Mouse (Mus musculus): ENCODE data around the gene Mrpl39. TPM values are rescaled to one million over a fixed set of nuclear protein-coding genes. Genes with fewer than 3 reads are reported as not detected.

The Mrpl39 gene
- total and polyA plus RNA-seq, 2 experiments = 36.9 to 47.8 TPM

DNA sequence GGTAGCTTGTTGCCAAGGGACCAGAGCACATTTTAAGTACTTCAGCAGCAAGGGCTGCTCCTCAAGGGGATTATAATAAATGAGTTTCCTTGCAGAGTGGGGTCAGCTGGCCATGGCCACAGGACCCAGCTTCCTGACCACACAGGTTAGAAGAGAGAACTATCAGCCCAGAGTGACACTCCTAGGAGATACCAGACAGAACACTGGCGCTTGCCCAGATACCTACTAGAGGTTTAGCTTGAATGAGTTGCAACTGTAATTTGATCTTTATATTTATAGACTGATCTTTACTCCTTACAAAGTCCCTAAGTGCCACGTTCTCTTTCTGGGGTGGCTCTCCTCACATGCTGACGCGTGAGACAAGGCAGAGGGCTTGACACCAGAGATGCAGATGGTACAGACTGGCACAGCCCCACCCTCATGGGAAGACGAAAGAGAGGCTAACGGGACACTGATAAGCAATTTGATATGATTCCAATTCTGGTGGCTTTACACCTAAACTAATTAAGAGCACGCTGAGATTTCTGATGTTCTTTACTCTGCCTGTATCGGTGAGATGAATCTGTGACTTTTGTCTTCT, 30.8 kb downstream of the Mrpl39 start:
- H3K4me3 ChIP-seq (ENCODE audit: insufficient read depth, low read depth, low read length) = no peak overlapping the region
- peaks cover 7% of the 10 kb centered on the region; the same call in 1 of the 2 replicates for H3K27me3 ChIP-seq (ENCODE audit: control insufficient read depth, insufficient read depth, low read length)
- no peak overlapping the region for H3K9ac ChIP-seq (ENCODE audit: low read depth, low read length)
- H3K27ac ChIP-seq (replicated peaks; ENCODE audit: insufficient read depth, low read depth, low read length) = no peak overlapping the region
- no peaks in the 10 kb centered on the region for H3K36me3 ChIP-seq (ENCODE audit: control insufficient read depth, insufficient read depth, low read length)
- TF ChIP-seq CTCF (IDR thresholded peaks at IDR 0.05; ENCODE audit: low read depth, low read length) (no peak), POLR2A (IDR thresholded peaks at IDR 0.05; ENCODE audit: extremely low read depth, insufficient read depth, low read length) (no peak)
- no peak for DNase-seq (ENCODE audit: extremely low read depth, low read depth, low spot score)
- H3K79me2 ChIP-seq (ENCODE audit: control insufficient read depth, insufficient read depth, low read length) = no peaks in the 10 kb centered on the region
- WGBS = 70% methylated on average over 8 of the region's 8 CpGs
- no peaks in the 10 kb centered on the region; the same call in 1 of the 2 replicates for H3K4me1 ChIP-seq (ENCODE audit: control insufficient read depth, insufficient read depth, low read length)

DNA sequence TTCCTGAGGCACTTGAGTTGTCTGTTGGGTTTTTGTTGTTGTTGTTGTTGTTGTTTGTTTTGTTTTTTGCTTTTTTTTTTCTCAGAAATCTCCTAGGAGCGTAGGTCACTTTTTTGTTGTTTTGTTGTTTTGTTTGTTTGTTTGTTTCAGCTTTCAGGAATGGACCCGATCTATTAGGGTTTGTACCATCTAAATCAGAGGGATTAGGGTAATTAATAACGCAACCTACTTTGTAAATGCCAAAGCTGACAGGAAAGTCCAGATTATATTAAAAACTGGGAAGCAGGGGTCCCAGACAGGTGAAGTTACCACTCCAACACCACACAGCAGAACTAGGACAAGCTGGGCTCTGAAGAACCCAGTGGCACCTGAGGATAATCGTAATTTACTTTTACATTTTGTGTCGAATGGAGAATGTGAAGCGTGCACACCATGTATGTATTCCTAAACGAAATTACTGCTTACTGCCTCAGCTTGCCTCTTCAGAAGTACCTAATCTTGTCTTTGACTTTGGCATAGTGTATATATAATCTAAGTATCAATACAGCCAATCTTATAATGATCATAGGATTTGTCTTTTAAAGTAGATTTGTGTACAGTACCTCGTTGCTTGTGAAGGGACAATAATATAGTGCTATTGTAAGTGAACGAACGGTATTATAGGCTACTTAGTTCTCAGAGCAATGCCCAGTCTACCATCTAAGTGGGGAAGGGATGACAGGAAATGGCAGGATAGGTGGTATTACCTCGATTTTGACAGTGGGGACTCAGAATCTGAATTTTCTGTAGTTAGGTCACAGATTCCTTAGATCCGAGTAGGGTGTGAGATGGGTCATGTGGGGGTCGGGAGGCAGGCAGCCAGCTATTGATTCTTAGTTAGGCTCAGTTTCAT, 31.5 kb downstream of the Mrpl39 start:
- Histone ChIP-seq H3K4me3 (ENCODE audit: insufficient read depth, low read depth, low read length) (peak overlapping the region; percentile 54; the same call in 1 of the 2 replicates), H3K36me3 (ENCODE audit: control insufficient read depth, insufficient read depth, low read length) (no peaks in the 10 kb centered on the region), H3K27me3 (ENCODE audit: control insufficient read depth, insufficient read depth, low read length) (peaks cover 7% of the 10 kb centered on the region; the same call in 1 of the 2 replicates), H3K27ac (replicated peaks; ENCODE audit: insufficient read depth, low read depth, low read length) (no peak overlapping the region), H3K9ac (ENCODE audit: low read depth, low read length) (no peak overlapping the region), H3K79me2 (ENCODE audit: control insufficient read depth, insufficient read depth, low read length) (no peaks in the 10 kb centered on the region), H3K4me1 (ENCODE audit: control insufficient read depth, insufficient read depth, low read length) (no peaks in the 10 kb centered on the region; the same call in 1 of the 2 replicates)
- DNase-seq (ENCODE audit: extremely low read depth, low read depth, low spot score) = no peak
- no peak for TF ChIP-seq CTCF (IDR thresholded peaks at IDR 0.05; ENCODE audit: low read depth, low read length)
- TF ChIP-seq POLR2A (IDR thresholded peaks at IDR 0.05; ENCODE audit: extremely low read depth, insufficient read depth, low read length) = no peak
- 57% methylated on average over 13 of the region's 13 CpGs for WGBS

DNA sequence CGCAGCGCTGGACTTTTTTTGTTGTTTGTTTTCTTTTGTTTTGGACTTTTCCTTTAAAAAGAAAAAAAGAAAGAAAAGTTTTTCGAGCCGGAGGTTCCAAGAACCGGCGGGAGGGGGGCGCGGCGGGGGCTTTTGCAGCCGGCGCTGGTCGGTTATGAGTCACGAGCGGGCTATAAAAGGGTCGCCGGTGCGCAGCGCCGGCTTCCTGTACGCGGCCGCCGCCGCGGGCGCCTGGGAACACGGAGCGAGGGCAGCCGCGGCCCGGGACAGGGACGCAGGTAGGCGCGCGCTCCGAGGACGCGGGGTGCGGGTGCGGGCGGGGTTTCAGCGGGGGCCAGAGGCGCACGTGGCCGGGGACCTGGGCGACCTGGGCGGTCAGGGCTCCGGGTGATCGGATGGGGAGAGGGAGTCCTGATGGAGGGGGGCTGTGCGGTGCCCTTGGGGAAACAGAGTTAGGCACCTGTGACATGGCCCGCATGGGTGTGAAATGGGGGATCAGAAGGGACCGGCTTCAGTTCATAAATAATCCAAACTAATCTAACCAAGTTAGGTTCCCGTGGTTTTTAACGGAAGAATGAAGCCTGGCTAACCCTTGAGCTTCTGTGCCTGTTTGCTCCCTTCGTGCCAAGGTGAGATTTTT, 32.3 kb downstream of the Mrpl39 start:
- H3K27ac ChIP-seq (replicated peaks; ENCODE audit: insufficient read depth, low read depth, low read length) = no peak overlapping the region
- 2% methylated on average over 55 of the region's 55 CpGs for WGBS
- H3K79me2 ChIP-seq (ENCODE audit: control insufficient read depth, insufficient read depth, low read length) = no peaks in the 10 kb centered on the region
- no peak for TF ChIP-seq CTCF (IDR thresholded peaks at IDR 0.05; ENCODE audit: low read depth, low read length)
- no peak for TF ChIP-seq POLR2A (IDR thresholded peaks at IDR 0.05; ENCODE audit: extremely low read depth, insufficient read depth, low read length)
- peaks cover 7% of the 10 kb centered on the region; the same call in 1 of the 2 replicates for H3K27me3 ChIP-seq (ENCODE audit: control insufficient read depth, insufficient read depth, low read length)
- no peaks in the 10 kb centered on the region for H3K36me3 ChIP-seq (ENCODE audit: control insufficient read depth, insufficient read depth, low read length)
- no peak for DNase-seq (ENCODE audit: extremely low read depth, low read depth, low spot score)
- peak overlapping the region; percentile 54 for H3K4me3 ChIP-seq (ENCODE audit: insufficient read depth, low read depth, low read length)
- H3K4me1 ChIP-seq (ENCODE audit: control insufficient read depth, insufficient read depth, low read length) = no peaks in the 10 kb centered on the region; the same call in 1 of the 2 replicates
- H3K9ac ChIP-seq (ENCODE audit: low read depth, low read length) = peak overlapping the region; percentile 38

DNA sequence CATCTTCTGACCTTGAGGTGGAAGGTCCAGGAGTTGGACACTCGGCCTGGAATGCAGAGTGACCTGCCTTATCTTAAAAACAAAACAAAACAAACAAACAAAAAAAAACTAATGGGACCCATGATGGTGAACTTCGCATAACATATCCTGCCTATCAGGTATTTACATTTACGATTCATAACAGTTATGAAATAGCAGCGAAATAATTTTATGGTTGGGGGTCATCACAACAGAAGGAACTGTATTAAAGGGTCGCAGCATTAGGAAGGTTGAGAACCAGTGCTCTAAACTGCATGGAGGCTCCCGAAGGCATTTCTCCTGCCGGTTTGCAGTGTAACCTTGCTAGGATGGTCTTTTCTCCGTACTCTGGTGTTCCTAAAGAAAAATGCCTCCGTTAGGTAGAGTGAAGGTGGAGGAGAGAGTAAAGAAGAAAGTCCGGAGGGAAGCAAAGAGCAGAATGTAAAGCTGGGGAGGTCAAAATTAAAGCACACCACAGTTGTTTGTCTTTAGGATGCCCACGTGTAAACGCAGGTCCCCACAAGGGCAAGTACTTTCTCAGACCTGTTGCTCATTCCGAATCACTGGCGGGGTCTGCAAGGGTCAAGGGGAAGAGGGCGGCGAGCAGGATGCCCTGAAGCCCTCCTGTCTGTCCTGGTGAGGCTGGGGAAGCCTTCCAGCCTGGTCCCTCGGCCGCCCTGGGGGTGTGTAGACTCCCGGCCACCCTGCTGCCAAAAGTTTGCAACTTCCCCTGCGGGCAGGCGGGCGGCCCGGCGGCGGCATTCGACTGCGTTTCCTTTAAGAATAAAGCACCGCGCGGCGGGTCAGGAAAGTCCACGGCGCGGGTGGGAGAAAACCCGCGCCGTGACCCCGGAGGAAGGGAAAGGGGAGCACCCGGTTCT, 33.1 kb downstream of the Mrpl39 start:
- Histone ChIP-seq H3K36me3 (ENCODE audit: control insufficient read depth, insufficient read depth, low read length) (no peaks in the 10 kb centered on the region), H3K4me1 (ENCODE audit: control insufficient read depth, insufficient read depth, low read length) (no peaks in the 10 kb centered on the region; the same call in 1 of the 2 replicates), H3K4me3 (ENCODE audit: insufficient read depth, low read depth, low read length) (peak overlapping the region; percentile 54), H3K27me3 (ENCODE audit: control insufficient read depth, insufficient read depth, low read length) (peaks cover 7% of the 10 kb centered on the region; the same call in 1 of the 2 replicates), H3K79me2 (ENCODE audit: control insufficient read depth, insufficient read depth, low read length) (no peaks in the 10 kb centered on the region), H3K27ac (replicated peaks; ENCODE audit: insufficient read depth, low read depth, low read length) (no peak overlapping the region), H3K9ac (ENCODE audit: low read depth, low read length) (peak overlapping the region; percentile 38)
- no peak for DNase-seq (ENCODE audit: extremely low read depth, low read depth, low spot score)
- TF ChIP-seq CTCF (IDR thresholded peaks at IDR 0.05; ENCODE audit: low read depth, low read length) (no peak), POLR2A (IDR thresholded peaks at IDR 0.05; ENCODE audit: extremely low read depth, insufficient read depth, low read length) (no peak)
- 14% methylated on average over 39 of the region's 39 CpGs for WGBS

DNA sequence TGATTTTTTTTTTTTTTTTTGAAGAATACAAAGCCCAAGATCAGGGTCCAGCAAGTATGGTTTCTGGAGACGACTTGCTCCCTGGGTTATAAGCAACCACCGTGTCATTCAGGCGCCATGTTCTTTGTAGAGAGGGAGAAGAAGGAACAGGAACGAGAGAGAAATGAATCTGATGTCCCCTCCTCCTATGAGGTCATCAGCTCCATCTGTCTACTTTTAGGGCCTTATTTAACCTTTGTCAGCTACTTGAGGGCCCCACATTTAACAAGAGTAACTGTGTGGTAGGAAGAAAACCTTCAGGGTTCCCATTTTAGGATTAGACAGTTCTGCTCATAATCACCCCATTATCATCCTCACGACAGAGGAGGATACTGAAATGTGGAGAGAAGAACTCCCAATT, 34.5 kb downstream of the Mrpl39 start:
- Histone ChIP-seq H3K27ac (replicated peaks; ENCODE audit: insufficient read depth, low read depth, low read length) (no peak overlapping the region), H3K9ac (ENCODE audit: low read depth, low read length) (no peak overlapping the region), H3K27me3 (ENCODE audit: control insufficient read depth, insufficient read depth, low read length) (peaks cover 7% of the 10 kb centered on the region; the same call in 1 of the 2 replicates), H3K36me3 (ENCODE audit: control insufficient read depth, insufficient read depth, low read length) (no peaks in the 10 kb centered on the region), H3K4me1 (ENCODE audit: control insufficient read depth, insufficient read depth, low read length) (no peaks in the 10 kb centered on the region; the same call in 1 of the 2 replicates), H3K4me3 (ENCODE audit: insufficient read depth, low read depth, low read length) (no peak overlapping the region), H3K79me2 (ENCODE audit: control insufficient read depth, insufficient read depth, low read length) (no peaks in the 10 kb centered on the region)
- TF ChIP-seq CTCF (IDR thresholded peaks at IDR 0.05; ENCODE audit: low read depth, low read length) (no peak), POLR2A (IDR thresholded peaks at IDR 0.05; ENCODE audit: extremely low read depth, insufficient read depth, low read length) (no peak)
- no peak for DNase-seq (ENCODE audit: extremely low read depth, low read depth, low spot score)
- 93% methylated on average over 5 of the region's 5 CpGs for WGBS

All from liver, adult 2 months (tissue).